Mouse (Mus musculus) MEL (cell line): ENCODE measurements around the gene Zmynd11. TPM values are rescaled to one million over a fixed set of nuclear protein-coding genes. Genes with fewer than 3 reads are reported as not detected.
A peak's percentile ranks its signal among the peaks of the same experiment; 100 is the strongest.

ENCODE experiments used
- DNase-seq: peaks from one replicate; pipeline ENCODE4 v3.0.0; 2011; ENCODE audit warnings: low read depth, low spot score
- H3K27ac ChIP-seq: 2 replicates; pipeline ENCODE4 v1.5.1; 2012; ENCODE audit warnings: low read depth, mild to moderate bottlenecking, control low read depth, low read length, moderate library complexity; ENCODE audit not compliant: control insufficient read depth
- H3K27me3 ChIP-seq, 2 experiments: fragments of 150-350 bp in 1 of 2; sonication (generic) in 1 of 2; 2 replicates each; pipeline ENCODE4 v1.6.1; 2012; ENCODE audit warnings: low read length in 2 of 2, mild to moderate bottlenecking in 2 of 2, improper control_type of control experiment in 1 of 2, moderate library complexity in 1 of 2; ENCODE audit not compliant: insufficient read depth in 2 of 2, control insufficient read depth in 1 of 2
- H3K36me3 ChIP-seq, 2 experiments: 2 replicates each; pipeline ENCODE4 v1.6.1; 2012 to 2014; ENCODE audit warnings: low read length in 2 of 2, improper control_type of control experiment in 1 of 2, inconsistent platforms in 1 of 2, mild to moderate bottlenecking in 1 of 2; ENCODE audit not compliant: insufficient read depth in 2 of 2, control insufficient read depth in 1 of 2
- H3K4me1 ChIP-seq, 2 experiments: fragments of 150-350 bp in 1 of 2; sonication (generic) in 1 of 2; 2 replicates each; pipeline ENCODE4 v1.6.1; 2012; ENCODE audit warnings: low read length in 2 of 2, improper control_type of control experiment in 1 of 2, mild to moderate bottlenecking in 1 of 2; ENCODE audit not compliant: insufficient read depth in 2 of 2, control insufficient read depth in 1 of 2
- H3K4me3 ChIP-seq, 2 experiments: fragments of 150-350 bp in 1 of 2; sonication (generic) in 1 of 2; 2 replicates each; pipeline ENCODE4 v1.5.1; 2012; ENCODE audit warnings: low read depth in 2 of 2, low read length in 2 of 2, mild to moderate bottlenecking in 2 of 2, moderate library complexity in 2 of 2, control low read depth in 1 of 2, improper control_type of control experiment in 1 of 2; ENCODE audit not compliant: control insufficient read depth in 1 of 2, insufficient read depth in 1 of 2
- H3K79me2 ChIP-seq: 2 replicates; pipeline ENCODE4 v1.6.1; 2012; ENCODE audit warnings: mild to moderate bottlenecking, low read length, moderate library complexity; ENCODE audit not compliant: control insufficient read depth, poor library complexity, insufficient read depth
- H3K9ac ChIP-seq: 2 replicates; pipeline ENCODE4 v1.6.1; 2012; ENCODE audit warnings: low read depth, mild to moderate bottlenecking, control low read depth, low read length, moderate library complexity; ENCODE audit not compliant: control insufficient read depth, poor library complexity, severe bottlenecking
- H3K9me3 ChIP-seq: fragments of 150-350 bp; sonication (generic); replicated peaks from 2 replicates; pipeline ENCODE4 v1.6.1; 2012; ENCODE audit warnings: mild to moderate bottlenecking, low read length, improper control_type of control experiment, moderate library complexity; ENCODE audit not compliant: insufficient read depth
- BHLHE40 ChIP-seq: IDR thresholded peaks from 2 replicates; pipeline ENCODE4 v1.6.1; 2012; ENCODE audit warnings: low read depth, mild to moderate bottlenecking, inconsistent platforms, low read length, improper control_type of control experiment, borderline replicate concordance
- CHD1 ChIP-seq: IDR thresholded peaks from 2 replicates; pipeline ENCODE4 v1.6.1; 2012; ENCODE audit warnings: low read depth, mild to moderate bottlenecking, inconsistent platforms, low read length, improper control_type of control experiment
- CHD2 ChIP-seq: IDR thresholded peaks from 2 replicates; pipeline ENCODE4 v1.6.1; 2011; ENCODE audit warnings: low read length, improper control_type of control experiment
- CTCF ChIP-seq, 3 experiments: IDR thresholded peaks in 2 of 3; conservative IDR thresholded peaks in 1 of 3; 2 replicates each; pipeline ENCODE4 v1.5.1; 2011 to 2012; ENCODE audit warnings: low read length in 3 of 3, low read depth in 2 of 3, mild to moderate bottlenecking in 2 of 3, improper control_type of control experiment in 1 of 3, inconsistent platforms in 1 of 3, mixed read lengths in 1 of 3, moderate library complexity in 1 of 3; ENCODE audit not compliant: control insufficient read depth in 1 of 3, insufficient read depth in 1 of 3, poor library complexity in 1 of 3, severe bottlenecking in 1 of 3
- E2F4 ChIP-seq: IDR thresholded peaks from 2 replicates; pipeline ENCODE4 v1.6.1; 2011; ENCODE audit warnings: low read depth, low read length, improper control_type of control experiment, borderline replicate concordance
- EP300 ChIP-seq, 2 experiments: IDR thresholded peaks; 2 replicates each; pipeline ENCODE4 v1.6.1; 2011; ENCODE audit warnings: improper control_type of control experiment in 2 of 2, low read length in 2 of 2, low read depth in 1 of 2, mild to moderate bottlenecking in 1 of 2
- ETS1 ChIP-seq: IDR thresholded peaks from 2 replicates; pipeline ENCODE4 v1.6.1; 2012; ENCODE audit warnings: low read depth, mild to moderate bottlenecking, inconsistent platforms, low read length, improper control_type of control experiment, moderate library complexity
- GABPA ChIP-seq: IDR thresholded peaks from 2 replicates; pipeline ENCODE4 v1.6.1; 2012; ENCODE audit warnings: low read depth, mild to moderate bottlenecking, inconsistent platforms, low read length, improper control_type of control experiment, moderate library complexity
- GATA1 ChIP-seq: IDR thresholded peaks from 2 replicates; pipeline ENCODE4 v1.6.1; 2011; ENCODE audit warnings: low read depth, low read length, improper control_type of control experiment
- HCFC1 ChIP-seq: IDR thresholded peaks from 2 replicates; pipeline ENCODE4 v1.6.1; 2012; ENCODE audit warnings: low read depth, mild to moderate bottlenecking, inconsistent platforms, low read length, improper control_type of control experiment, moderate library complexity
- JUND ChIP-seq: IDR thresholded peaks from 2 replicates; pipeline ENCODE4 v1.6.1; 2011; ENCODE audit warnings: low read depth, mild to moderate bottlenecking, improper control_type of control experiment, low read length
- KAT2A ChIP-seq: conservative IDR thresholded peaks from 2 replicates; pipeline ENCODE4 v1.6.1; 2012; ENCODE audit warnings: low read depth, low read length, improper control_type of control experiment, inconsistent platforms
- MAX ChIP-seq: IDR thresholded peaks from 2 replicates; pipeline ENCODE4 v1.6.1; 2011; ENCODE audit warnings: low read length, improper control_type of control experiment
- MAZ ChIP-seq: IDR thresholded peaks from 2 replicates; pipeline ENCODE4 v1.6.1; 2012; ENCODE audit warnings: low read depth, mild to moderate bottlenecking, inconsistent platforms, low read length, improper control_type of control experiment
- MEF2A ChIP-seq: IDR thresholded peaks from 2 replicates; pipeline ENCODE4 v1.6.1; 2014; ENCODE audit warnings: low read depth, mild to moderate bottlenecking, inconsistent platforms, low read length, improper control_type of control experiment; ENCODE audit not compliant: poor library complexity, insufficient replicate concordance, severe bottlenecking; ENCODE audit errors: extremely low read depth
- MXI1 ChIP-seq: IDR thresholded peaks from 2 replicates; pipeline ENCODE4 v1.6.1; 2011; ENCODE audit warnings: mild to moderate bottlenecking, low read depth, low read length, improper control_type of control experiment
- MYB ChIP-seq: IDR thresholded peaks from 2 replicates; pipeline ENCODE4 v1.6.1; 2011; ENCODE audit warnings: mild to moderate bottlenecking, low read depth, low read length, improper control_type of control experiment
- MYC ChIP-seq: IDR thresholded peaks from 2 replicates; pipeline ENCODE4 v1.6.1; 2011; ENCODE audit warnings: low read depth, mild to moderate bottlenecking, low read length, improper control_type of control experiment, moderate library complexity
- NELFE ChIP-seq: IDR thresholded peaks from 2 replicates; pipeline ENCODE4 v1.6.1; 2011; ENCODE audit warnings: low read depth, low read length, improper control_type of control experiment
- NRF1 ChIP-seq: IDR thresholded peaks from 2 replicates; pipeline ENCODE4 v1.6.1; 2014; ENCODE audit warnings: low read depth, mild to moderate bottlenecking, inconsistent platforms, low read length, improper control_type of control experiment, moderate library complexity; ENCODE audit not compliant: poor library complexity, insufficient read depth, severe bottlenecking
- POLR2A ChIP-seq, 2 experiments: IDR thresholded peaks; 2 replicates each; pipeline ENCODE4 v1.6.1; 2011 to 2012; ENCODE audit warnings: low read length in 2 of 2, mild to moderate bottlenecking in 2 of 2, control low read depth in 1 of 2, improper control_type of control experiment in 1 of 2, low read depth in 1 of 2, moderate library complexity in 1 of 2; ENCODE audit not compliant: control insufficient read depth in 1 of 2, insufficient read depth in 1 of 2, poor library complexity in 1 of 2
- POLR2AphosphoS2 ChIP-seq: IDR thresholded peaks from 2 replicates; pipeline ENCODE4 v1.6.1; 2011; ENCODE audit warnings: low read length, improper control_type of control experiment
- POLR2AphosphoS5 ChIP-seq: IDR thresholded peaks from 2 replicates; pipeline ENCODE4 v1.6.1; 2012; ENCODE audit warnings: low read depth, borderline replicate concordance, mild to moderate bottlenecking, inconsistent platforms, low read length, moderate library complexity, mixed read lengths
- RAD21 ChIP-seq: IDR thresholded peaks from 2 replicates; pipeline ENCODE4 v1.6.1; 2011; ENCODE audit warnings: mild to moderate bottlenecking, low read depth, low read length, improper control_type of control experiment
- RCOR1 ChIP-seq: IDR thresholded peaks from 2 replicates; pipeline ENCODE4 v1.6.1; 2012; ENCODE audit warnings: low read depth, mild to moderate bottlenecking, inconsistent platforms, low read length, improper control_type of control experiment
- SIN3A ChIP-seq: IDR thresholded peaks from 2 replicates; pipeline ENCODE4 v1.6.1; 2012; ENCODE audit warnings: low read length, improper control_type of control experiment, inconsistent platforms
- SMC3 ChIP-seq: IDR thresholded peaks from 2 replicates; pipeline ENCODE4 v1.6.1; 2011; ENCODE audit warnings: low read depth, low read length, improper control_type of control experiment
- TAL1 ChIP-seq: IDR thresholded peaks from 2 replicates; pipeline ENCODE4 v1.6.1; 2012; ENCODE audit warnings: mild to moderate bottlenecking, inconsistent platforms, low read length, moderate library complexity, mixed read lengths
- TBP ChIP-seq: IDR thresholded peaks from 2 replicates; pipeline ENCODE4 v1.8.0; 2011; ENCODE audit warnings: low read depth, low read length, improper control_type of control experiment
- TCF12 ChIP-seq: IDR thresholded peaks from 2 replicates; pipeline ENCODE4 v1.6.1; 2014; ENCODE audit warnings: low read depth, mild to moderate bottlenecking, inconsistent platforms, low read length, improper control_type of control experiment, moderate library complexity
- USF1 ChIP-seq: IDR thresholded peaks from 2 replicates; pipeline ENCODE4 v1.6.1; 2014; ENCODE audit warnings: low read depth, mild to moderate bottlenecking, inconsistent platforms, low read length, improper control_type of control experiment, moderate library complexity
- USF2 ChIP-seq, 2 experiments: IDR thresholded peaks; 2 replicates each; pipeline ENCODE4 v1.6.1; 2011 to 2012; ENCODE audit warnings: improper control_type of control experiment in 2 of 2, low read length in 2 of 2, borderline replicate concordance in 1 of 2, inconsistent platforms in 1 of 2, low read depth in 1 of 2, mild to moderate bottlenecking in 1 of 2; ENCODE audit not compliant: insufficient read depth in 1 of 2
- ZC3H11A ChIP-seq: IDR thresholded peaks from 2 replicates; pipeline ENCODE4 v1.6.1; 2012; ENCODE audit warnings: low read depth, mild to moderate bottlenecking, inconsistent platforms, low read length, improper control_type of control experiment
- ZKSCAN1 ChIP-seq: IDR thresholded peaks from 2 replicates; pipeline ENCODE4 v1.6.1; 2012; ENCODE audit warnings: low read depth, mild to moderate bottlenecking, inconsistent platforms, low read length, improper control_type of control experiment, moderate library complexity
- ZMIZ1 ChIP-seq: IDR thresholded peaks from 2 replicates; pipeline ENCODE4 v1.6.1; 2012; ENCODE audit warnings: low read depth, mild to moderate bottlenecking, inconsistent platforms, low read length, improper control_type of control experiment, moderate library complexity
- polyA plus RNA-seq, 2 experiments: library from polyadenylated mRNA; stranded (reverse) in 1 of 2; unstranded in 1 of 2; fragments of >175 nt in 1 of 2; fragments of >200 nt in 1 of 2; gene quantifications; 2 replicates each; pipeline versions ENCODE4 v1.2.1 to v1.2.4; 2012; ENCODE audit warnings: low replicate concordance in 2 of 2, low read depth in 1 of 2; ENCODE audit not compliant: insufficient read length in 2 of 2, insufficient read depth in 1 of 2, missing spikeins in 1 of 2
- total RNA-seq: library from RNA; depleted of rRNA; stranded (reverse); fragments of 300-350 nt; gene quantifications from 2 replicates; pipeline ENCODE4 v1.2.3, GENCODE M21; 2012; rRNA removed

Gene Zmynd11
- total RNA-seq (19.4 and 21.8 TPM in 2 replicates), polyA plus RNA-seq (100 to 1,000 TPM in 1 of 2 experiments, 10 to 100 TPM in 1; 33.0 to 310 TPM)

GRCm38 (mm10) chr13:9764646-9765536, at the start of gene Zmynd11:
Gene Zmynd11, minus strand, starts transcription at chr13:9765330.
- H3K27ac ChIP-seq: peak within 1 kb of the TSS; percentile 65
- peak within 1 kb of the TSS; percentile 74 to 96 for H3K4me3 ChIP-seq
- peaks cover 31% of the 10 kb centered on the region for H3K79me2 ChIP-seq
- H3K4me1 ChIP-seq: peaks cover 2 to 4% of the 10 kb centered on the region in 2 experiments; a peak in 3 of 4 replicates
- peaks cover 0 to 11% of the 10 kb centered on the region in 2 experiments; a peak in 2 of 4 replicates for H3K36me3 ChIP-seq
- DNase-seq: peak; percentile 62
- H3K27me3 ChIP-seq: peaks cover 3 to 10% of the 10 kb centered on the region in 2 experiments; a peak in 3 of 4 replicates
- H3K9me3 ChIP-seq: no peaks in the 10 kb centered on the region
- H3K9ac ChIP-seq: peak within 1 kb of the TSS; percentile 99
- TF ChIP-seq MAZ (no peak), EP300 (IDR thresholded peaks at IDR 0.05; ENCODE audit: low read depth in 1 of 2, low read length in 2 of 2) (no peak), E2F4 (no peak), KAT2A (no peak), SIN3A (0 out of 2 replicates have a peak, but pooled peaks have one; percentile 27), GABPA (no peak), CTCF (IDR thresholded peaks at IDR 0.05 in 2 of 3, conservative IDR thresholded peaks at IDR 0.05 in 1 of 3; ENCODE audit: control insufficient read depth in 1 of 3, insufficient read depth in 1 of 3, low read depth in 2 of 3, low read length in 3 of 3, poor library complexity in 1 of 3, severe bottlenecking in 1 of 3) (0 out of 6 replicates have a peak, but pooled peaks of 1 of the 3 experiments have one; percentile 3), NRF1 (no peak), SMC3 (no peak), MYB (no peak), TBP (no peak), MXI1 (peak; percentile 36; the same call in 1 of the 2 replicates), POLR2AphosphoS5 (no peak), MEF2A (no peak), BHLHE40 (no peak), GATA1 (no peak), POLR2AphosphoS2 (no peak), ZC3H11A (no peak), POLR2A (IDR thresholded peaks at IDR 0.05; ENCODE audit: control insufficient read depth in 1 of 2, insufficient read depth in 1 of 2, low read depth in 1 of 2, low read length in 2 of 2, poor library complexity in 1 of 2) (peak; percentile 44 to 49; a peak in 2 of 4 replicates), ZMIZ1 (no peak), TAL1 (no peak), HCFC1 (no peak), JUND (no peak), CHD1 (peak; percentile 3; the same call in 1 of the 2 replicates), RCOR1 (no peak), USF2 (IDR thresholded peaks at IDR 0.05; ENCODE audit: borderline replicate concordance in 1 of 2, insufficient read depth in 1 of 2, low read depth in 1 of 2, low read length in 2 of 2) (no peak), CHD2 (no peak), RAD21 (no peak), MAX (peak; percentile 55; the same call in 1 of the 2 replicates), NELFE (peak; percentile 44; the same call in 1 of the 2 replicates), ZKSCAN1 (no peak), TCF12 (no peak), ETS1 (no peak), MYC (peak; percentile 83), USF1 (no peak)
